Mouse (Mus musculus) ES-E14 (cell line): ENCODE measurements around the gene Amot.

ENCODE experiments used
- HCFC1 ChIP-seq: IDR thresholded peaks from 2 replicates; pipeline ENCODE4 v1.6.1; 2012; ENCODE audit warnings: low read length, inconsistent platforms, borderline replicate concordance; ENCODE audit not compliant: insufficient read depth
- ZNF384 ChIP-seq: IDR thresholded peaks from 2 replicates; pipeline ENCODE4 v1.6.1; 2012; ENCODE audit warnings: low read depth, low read length, inconsistent platforms

GRCm38 (mm10) chrX:145529602-145530001, 24.6 kb upstream of the Amot start:
- TF ChIP-seq HCFC1, result no peak
- TF ChIP-seq ZNF384, result no peak
